Mouse (Mus musculus): ENCODE results near the gene Nxn.
"Not testable (repeated sequence)": the region's sequence is repeated elsewhere in the genome, so short reads cannot be mapped to it uniquely, and the experiment has no call there.

The Nxn gene

DNA sequence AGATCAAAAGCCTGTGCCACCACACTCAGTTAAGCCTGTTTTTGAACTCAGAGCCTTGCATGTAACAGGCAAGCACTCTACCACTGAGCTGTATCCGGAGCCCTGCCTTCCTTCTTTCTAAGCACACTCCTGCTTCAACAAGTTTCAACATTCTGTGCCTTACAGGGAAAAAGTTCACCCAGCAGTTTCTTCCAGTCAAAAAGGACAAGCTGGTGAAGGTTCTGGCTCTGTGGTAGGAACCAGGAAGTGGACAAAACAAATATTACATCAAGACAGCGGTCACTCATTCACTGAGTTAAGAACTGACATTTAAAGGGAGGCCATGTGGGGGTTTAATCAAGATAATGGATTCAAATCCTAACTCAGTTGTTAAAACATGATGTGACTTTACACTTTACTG is 183.9 kb downstream of the Nxn start:
- DNase-seq (ENCODE audit: low spot score) = no peak

- DNase-seq (ENCODE audit: low spot score) = no peak
These were observed 185.1 kb downstream of the Nxn start for GRCm38 (mm10) chr11:76213841-76214240.

- not testable (repeated sequence) for DNase-seq (ENCODE audit: low spot score)
These were observed 187.3 kb downstream of the Nxn start for GRCm38 (mm10) chr11:76211595-76211994.

DNA sequence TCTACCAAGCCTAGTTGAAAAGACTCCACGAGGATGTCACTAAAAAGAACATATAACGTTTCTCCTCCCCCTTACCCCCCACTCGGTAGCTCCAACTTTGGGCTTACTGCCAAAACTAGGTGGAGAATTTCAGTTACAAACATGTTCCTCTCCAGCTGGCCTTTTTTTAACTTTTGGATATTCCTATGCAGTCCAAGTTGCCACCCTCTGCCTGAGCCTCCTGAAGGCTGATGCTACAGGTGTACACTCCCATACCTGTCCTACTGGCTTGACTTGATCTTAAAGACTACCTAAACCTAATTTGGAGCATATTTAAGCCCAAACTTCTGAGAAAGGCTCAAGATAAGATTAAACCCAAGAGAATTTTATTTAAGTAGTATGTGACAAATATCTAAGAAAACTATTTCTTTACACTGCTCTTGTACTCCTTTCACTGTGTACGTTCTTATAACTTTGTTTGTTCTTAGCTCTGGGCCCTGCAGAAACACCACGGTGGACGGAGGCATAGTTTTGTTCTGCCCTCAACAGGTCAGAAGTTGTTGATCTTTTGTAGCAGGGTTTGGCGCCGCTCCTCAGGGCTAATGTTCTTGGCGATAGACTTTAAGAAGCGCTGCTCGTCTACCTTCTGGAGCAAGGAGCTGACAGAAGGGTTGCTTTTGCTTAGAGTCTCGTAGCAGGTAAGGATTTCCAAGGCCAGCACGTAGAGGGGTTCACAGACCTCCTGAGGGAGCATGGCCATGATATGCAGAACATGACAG is 188.5 kb downstream of the Nxn start:
- no peak for DNase-seq (ENCODE audit: low spot score)

Measured in urinary bladder, postnatal 14 days (tissue).